ENCODE assay signal across 8 mouse cellular contexts in the genomic region with DNA sequence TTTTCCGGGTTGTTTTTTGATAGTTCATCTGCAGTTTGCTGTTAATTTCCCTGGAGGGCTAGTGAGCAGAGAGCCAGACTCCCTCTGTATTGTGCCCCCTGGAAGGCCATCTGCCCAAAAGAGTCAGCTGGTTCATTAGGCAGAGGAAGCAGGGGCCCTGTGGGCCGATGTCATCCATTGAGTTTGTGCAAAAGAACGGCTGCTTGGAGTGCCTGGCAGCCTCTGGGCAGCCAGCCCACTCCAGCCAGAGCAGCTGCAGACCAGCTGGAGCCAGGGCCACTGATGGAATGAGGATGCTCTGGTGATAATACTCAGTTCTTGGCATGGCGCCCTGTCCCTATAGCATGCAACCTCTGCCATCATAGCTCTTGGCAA. TPM values are rescaled to one million over a fixed set of nuclear protein-coding genes. Genes with fewer than 3 reads are reported as not detected.
DNase-seq lines count a peak whose midpoint lies in the region; ATAC-seq lines count a peak whose summit lies in the region.

No protein-coding gene starts in this region.

- intact Hi-C loops in heart, postnatal 25 days (cut with DNase I) = no loop called here

- H3K27me3 ChIP-seq in midbrain, embryonic 15.5 days (replicated peaks) = 0 out of 2 replicates have a peak, but pooled peaks cover 4% of the 10 kb centered on the region

- no peak overlapping the region for H3K4me2 ChIP-seq in midbrain, embryonic 15.5 days

- H3K9me3 ChIP-seq in midbrain, embryonic 15.5 days = no peaks in the 10 kb centered on the region

- 36% methylated on average over 4 of the region's 4 CpGs for WGBS in midbrain, embryonic 15.5 days

- H3K9ac ChIP-seq in midbrain, embryonic 15.5 days = no peak overlapping the region

- no peak overlapping the region for H3K4me3 ChIP-seq in midbrain, embryonic 15.5 days

- ATAC-seq in frontal cortex, adult (ENCODE audit: low TSS enrichment) = peak; percentile 70
- ATAC-seq in midbrain, embryonic 15.5 days (replicated peaks) = peak; percentile 83
- ATAC-seq in megakaryocyte progenitor cell, adult 5-6 weeks (replicated peaks; ENCODE audit: poor library complexity) = no peak; the same call in 1 of the 2 replicates

- 0 out of 2 replicates have a peak overlapping the region, but pooled peaks have one; percentile 20 for H3K27ac ChIP-seq in midbrain, embryonic 15.5 days

- DNase-seq in heart, adult 11 months = peak; percentile 94
- DNase-seq in heart, postnatal 25 days (ENCODE audit: low spot score) = no peak
- DNase-seq in NIH3T3 (ENCODE audit: low read depth) = peak; percentile 80
- peak; percentile 69 to 73 for DNase-seq in layer of hippocampus, postnatal 10 days (ENCODE audit: low spot score in 2 of 2)
- peak; percentile 52 for DNase-seq in testis, postnatal 14 days (ENCODE audit: low spot score)

- peaks cover 15% of the 10 kb centered on the region for H3K4me1 ChIP-seq in midbrain, embryonic 15.5 days

- H3K36me3 ChIP-seq in midbrain, embryonic 15.5 days (replicated peaks) = no peaks in the 10 kb centered on the region

RNA-seq across cellular contexts. Expression of gene Ass1, which starts 20.6 kb away (rescaled TPM):
- 1 to 10 TPM; 4.3 to 4.4 TPM for total RNA-seq in heart, postnatal 25 days (2021)
- total RNA-seq in layer of hippocampus, postnatal 10 days (2021) = 10 to 100 TPM; 13.6 to 17.6 TPM
- polyA plus RNA-seq in midbrain, embryonic 15.5 days (2015; fragmentation: Nextera tagmentation; extraction: Ambion mirVana) = 7.6 and 9.4 TPM in 2 replicates
- 78.4 and 100 TPM in 2 replicates for total RNA-seq in megakaryocyte progenitor cell, adult 5-6 weeks (2015)
- total RNA-seq in megakaryocyte progenitor cell, adult 5-6 weeks (2017) = 118 and 127 TPM in 2 replicates

Comparison
In these comparisons a context has a peak if more than half of its experiments do, and no peak if none do; other contexts are left out.
1. RNA of gene Ass1, which starts 20.6 kb away (total RNA-seq): 78.4 to 127 TPM in megakaryocyte progenitor cell, adult 5-6 weeks; 13.6 to 17.6 TPM in layer of hippocampus, postnatal 10 days and 4.3 to 4.4 TPM in heart, postnatal 25 days; every median in the first group is over 4 times any median in the second.